Mouse (Mus musculus) liver, postnatal 0 days (tissue): ENCODE measurements at regions not wholly inside any gene's neighbourhood (a gene's known extent, or its start where the extent isn't known, plus 50 kb on each side); places are given as distances from the start of the nearest gene placed in this dataset.
"Not testable (repeated sequence)": the region's sequence is repeated elsewhere in the genome, so short reads cannot be mapped to it uniquely, and the experiment has no call there.

Experiments used
- ATAC-seq: fragments of 200-750 bp; cut with Nextera tagmentation; 2 replicates; pipeline ENCODE4 v1.8.0; 2017; ENCODE audit warnings: mild to moderate bottlenecking, moderate library complexity
- DNase-seq: peaks from one replicate; pipeline ENCODE4 v3.0.0-alpha.2; 2016
- H3K27ac ChIP-seq: fragments of 300-500 bp; sonication (generic); 2 replicates; pipeline ENCODE4 v1.5.1; 2014; ENCODE audit warnings: antibody characterized with exemption, moderate library complexity, mild to moderate bottlenecking, low read depth
- H3K27me3 ChIP-seq: fragments of 300-500 bp; sonication (generic); 2 replicates; pipeline ENCODE4 v1.6.1; 2014; ENCODE audit warnings: low read length, control low read depth, mixed read lengths; ENCODE audit not compliant: insufficient read depth
- H3K36me3 ChIP-seq: fragments of 300-500 bp; sonication (generic); replicated peaks from 2 replicates; pipeline ENCODE4 v1.6.1; 2014; ENCODE audit warnings: mild to moderate bottlenecking, control low read depth, low read length, moderate library complexity, mixed read lengths; ENCODE audit not compliant: insufficient read depth
- H3K4me1 ChIP-seq: fragments of 300-500 bp; sonication (generic); 2 replicates; pipeline ENCODE4 v1.6.1; 2014; ENCODE audit warnings: antibody characterized with exemption, mild to moderate bottlenecking, control low read depth; ENCODE audit not compliant: insufficient read depth
- H3K4me2 ChIP-seq: fragments of 300-500 bp; sonication (generic); 2 replicates; pipeline ENCODE4 v1.6.1; 2014; ENCODE audit warnings: low read depth, mild to moderate bottlenecking, low read length, moderate library complexity, mixed read lengths
- H3K4me3 ChIP-seq: fragments of 300-500 bp; sonication (generic); 2 replicates; pipeline ENCODE4 v1.5.1; 2014; ENCODE audit warnings: low read depth, low read length
- H3K9ac ChIP-seq: fragments of 300-500 bp; sonication (generic); replicated peaks from 2 replicates; pipeline ENCODE4 v1.6.1; 2014; ENCODE audit warnings: mild to moderate bottlenecking, moderate library complexity
- H3K9me3 ChIP-seq: fragments of 300-500 bp; sonication (generic); 2 replicates; pipeline ENCODE4 v1.6.1; 2016; ENCODE audit warnings: mild to moderate bottlenecking, control low read depth, low read length, mixed read lengths
- CTCF ChIP-seq: sonication (generic); IDR thresholded peaks from 2 replicates; pipeline ENCODE4 v1.5.1; 2016; ENCODE audit warnings: antibody characterized with exemption, low read depth
- EP300 ChIP-seq: IDR thresholded peaks from 2 replicates; pipeline ENCODE4 v1.6.1; 2016; ENCODE audit warnings: antibody characterized with exemption, low read depth, mild to moderate bottlenecking
- WGBS: fragments of 180-500 bp; shearing (Covaris S2); extraction: QIAGEN DNeasy Blood & Tissue Kit; methylation state at CpG from one replicate; pipeline ENCODE4 v1.1.7; 2014; ENCODE audit not compliant: insufficient replicate concordance; 5-methylcytosine and 5-hydroxymethylcytosine counted together

DNA sequence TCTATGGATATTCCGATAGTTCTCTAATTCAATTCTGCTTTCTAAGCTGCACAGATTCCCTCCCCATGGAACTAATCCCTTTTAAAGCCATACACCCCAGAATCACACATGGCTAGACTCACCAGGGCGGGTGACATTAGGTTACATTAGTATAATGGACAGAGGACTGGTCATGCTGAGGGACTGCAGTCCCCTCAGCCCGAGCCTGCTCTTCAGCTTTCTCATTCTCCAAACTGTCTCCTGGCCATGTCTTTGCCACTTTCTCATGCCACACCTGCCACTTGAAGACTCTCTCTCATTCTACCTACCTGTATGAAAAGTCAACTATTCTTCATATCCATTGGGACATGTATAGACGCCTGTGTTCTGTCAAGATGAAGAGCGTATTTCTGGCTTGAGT is 68.0 kb upstream of the Sh3gl3 start:
- H3K27ac ChIP-seq: no peak overlapping the region
- DNase-seq: no peak
- no peaks in the 10 kb centered on the region for H3K36me3 ChIP-seq
- no peaks in the 10 kb centered on the region for H3K9me3 ChIP-seq
- ATAC-seq: no peak
- TF ChIP-seq EP300 (no peak), CTCF (no peak)
- no peaks in the 10 kb centered on the region for H3K27me3 ChIP-seq
- H3K4me1 ChIP-seq: no peaks in the 10 kb centered on the region
- 74% methylated on average over 5 of the region's 5 CpGs for WGBS
- H3K4me2 ChIP-seq: no peak overlapping the region
- no peak overlapping the region for H3K4me3 ChIP-seq
- no peak overlapping the region for H3K9ac ChIP-seq

DNA sequence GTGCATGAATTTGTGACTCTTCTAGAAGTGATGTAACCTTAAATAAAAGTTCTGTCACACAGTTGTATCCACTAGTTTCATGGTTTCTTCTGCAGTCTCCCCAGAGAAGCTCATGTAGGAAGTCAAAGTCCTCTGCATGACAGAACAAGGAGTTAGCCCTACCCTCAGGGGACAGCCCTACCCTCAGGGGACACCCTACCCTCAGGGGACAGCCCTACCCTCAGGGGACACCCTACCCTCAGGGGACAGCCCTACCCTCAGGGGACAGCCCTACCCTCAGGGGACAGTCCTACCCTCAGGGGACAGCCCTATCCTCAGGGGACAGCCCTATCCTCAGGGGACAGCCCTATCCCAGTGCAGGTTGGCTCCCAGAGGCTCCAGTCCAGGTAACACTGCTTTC is 64.5 kb upstream of the Sh3gl3 start:
- H3K4me3 ChIP-seq, ATAC-seq, DNase-seq: not testable (repeated sequence)

DNA sequence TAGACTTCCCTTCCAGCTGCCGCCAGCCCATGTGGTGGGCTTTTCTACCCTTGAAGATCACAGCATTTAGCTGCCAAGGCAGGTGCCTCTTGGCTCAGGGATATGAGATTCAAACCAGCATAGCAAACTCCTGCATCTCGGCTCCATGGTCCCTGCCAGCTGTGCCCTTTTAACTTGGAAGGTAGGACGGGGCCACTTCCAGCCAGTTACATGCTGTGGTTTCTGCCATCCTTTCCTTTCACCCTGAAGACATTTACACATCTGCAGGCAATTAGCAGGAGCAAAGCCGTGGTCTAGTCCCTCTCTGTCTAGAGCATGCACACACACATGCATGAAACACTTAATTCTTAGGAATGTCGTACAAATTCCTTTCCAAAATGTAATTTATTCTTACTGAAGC is 64.1 kb upstream of the Sh3gl3 start:
- Histone ChIP-seq H3K27me3 (0 out of 2 replicates have a peak, but pooled peaks cover 3% of the 10 kb centered on the region), H3K36me3 (no peaks in the 10 kb centered on the region), H3K9ac (no peak overlapping the region), H3K9me3 (no peaks in the 10 kb centered on the region), H3K4me3 (no peak overlapping the region), H3K4me1 (no peaks in the 10 kb centered on the region), H3K4me2 (no peak overlapping the region), H3K27ac (no peak overlapping the region)
- ATAC-seq (no peak), DNase-seq (no peak)
- WGBS: 64% methylated on average over 5 of the region's 5 CpGs
- TF ChIP-seq EP300: no peak
- no peak for TF ChIP-seq CTCF

More for the DNA sequence above, 64.5 kb upstream of the Sh3gl3 start:
- not testable (repeated sequence) for H3K4me2 ChIP-seq, H3K36me3 ChIP-seq, H3K9ac ChIP-seq, H3K9me3 ChIP-seq, H3K4me1 ChIP-seq, H3K27me3 ChIP-seq, H3K27ac ChIP-seq

DNA sequence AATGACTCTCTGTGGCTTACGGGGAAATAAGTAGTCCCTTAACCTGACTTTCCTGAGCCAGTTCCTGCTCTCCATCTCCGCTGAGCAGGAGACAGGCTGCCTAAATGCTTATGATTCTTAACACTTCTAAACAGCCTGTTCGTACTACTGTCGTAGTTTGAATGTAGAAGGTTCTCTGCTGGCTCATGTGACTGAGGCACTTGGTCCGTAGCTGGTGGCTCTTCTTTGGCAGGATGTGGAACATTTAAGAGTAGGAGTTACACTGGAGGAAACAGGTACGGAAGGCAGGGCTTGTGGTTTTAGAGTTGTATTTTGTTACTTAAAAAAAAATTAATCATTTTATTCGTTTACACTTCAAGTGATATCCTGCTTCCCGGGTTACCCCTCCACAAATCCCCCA is 63.7 kb upstream of the Sh3gl3 start:
- WGBS: 61% methylated on average over 8 of the region's 8 CpGs
- Histone ChIP-seq H3K27ac (no peak overlapping the region), H3K4me2 (no peak overlapping the region), H3K36me3 (no peaks in the 10 kb centered on the region), H3K9me3 (no peaks in the 10 kb centered on the region), H3K4me1 (no peaks in the 10 kb centered on the region), H3K27me3 (0 out of 2 replicates have a peak, but pooled peaks cover 3% of the 10 kb centered on the region), H3K9ac (no peak overlapping the region), H3K4me3 (no peak overlapping the region)
- TF ChIP-seq EP300: no peak
- no peak for TF ChIP-seq CTCF
- ATAC-seq: no peak
- DNase-seq: no peak

DNA sequence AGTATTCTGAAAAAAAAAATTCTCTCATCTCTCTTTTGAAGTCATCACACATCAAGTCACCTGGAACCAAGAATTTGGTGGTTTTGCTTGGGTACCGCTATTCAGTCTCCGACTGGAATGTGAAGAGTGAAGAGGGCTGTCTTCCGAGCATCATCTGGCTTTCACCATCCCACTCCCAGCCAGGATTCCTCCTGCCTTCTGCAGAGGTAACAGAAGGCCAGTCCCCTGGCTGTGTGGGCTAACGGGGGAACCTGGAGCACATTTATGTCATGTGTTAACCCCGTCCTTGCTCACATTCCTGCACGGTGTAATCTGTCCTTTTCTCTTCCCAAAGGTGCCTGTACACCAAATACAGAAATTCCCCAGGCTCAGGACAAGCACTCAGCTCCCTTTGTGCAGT is 61.6 kb upstream of the Sh3gl3 start:
- Histone ChIP-seq H3K4me3 (no peak overlapping the region), H3K9me3 (no peaks in the 10 kb centered on the region), H3K4me1 (no peaks in the 10 kb centered on the region), H3K27me3 (0 out of 2 replicates have a peak, but pooled peaks cover 3% of the 10 kb centered on the region), H3K9ac (no peak overlapping the region), H3K27ac (no peak overlapping the region), H3K36me3 (no peaks in the 10 kb centered on the region), H3K4me2 (no peak overlapping the region)
- DNase-seq (no peak), ATAC-seq (no peak)
- no peak for TF ChIP-seq CTCF
- TF ChIP-seq EP300: no peak
- WGBS: 61% methylated on average over 6 of the region's 6 CpGs

DNA sequence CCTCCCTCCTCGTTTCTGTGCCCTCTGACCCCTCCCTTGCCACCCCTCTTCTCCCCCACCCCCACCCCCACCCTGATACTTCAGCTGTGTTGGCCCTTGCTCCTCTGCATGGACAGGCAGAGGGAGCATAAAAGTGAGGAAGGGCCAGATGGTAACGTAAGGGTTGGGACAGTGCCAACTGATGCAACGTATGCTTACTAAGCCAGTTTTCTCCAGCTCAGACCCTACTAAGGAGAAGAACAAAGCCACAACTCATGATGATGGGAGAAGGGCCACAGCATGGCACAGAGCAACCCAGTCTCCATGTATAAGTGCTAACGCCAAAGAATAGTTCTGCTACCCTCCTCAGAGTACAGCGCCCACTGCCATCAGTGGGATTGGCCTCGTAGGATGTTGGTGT is 58.0 kb upstream of the Sh3gl3 start:
- H3K27ac ChIP-seq: no peak overlapping the region
- TF ChIP-seq EP300 (no peak), CTCF (no peak)
- no peak overlapping the region for H3K4me2 ChIP-seq
- ATAC-seq (no peak), DNase-seq (no peak)
- 75% methylated on average over 6 of the region's 6 CpGs for WGBS
- H3K36me3 ChIP-seq: no peaks in the 10 kb centered on the region
- H3K27me3 ChIP-seq: 0 out of 2 replicates have a peak, but pooled peaks cover 7% of the 10 kb centered on the region
- no peak overlapping the region for H3K4me3 ChIP-seq
- no peaks in the 10 kb centered on the region for H3K9me3 ChIP-seq
- H3K4me1 ChIP-seq: no peaks in the 10 kb centered on the region
- no peak overlapping the region for H3K9ac ChIP-seq

DNA sequence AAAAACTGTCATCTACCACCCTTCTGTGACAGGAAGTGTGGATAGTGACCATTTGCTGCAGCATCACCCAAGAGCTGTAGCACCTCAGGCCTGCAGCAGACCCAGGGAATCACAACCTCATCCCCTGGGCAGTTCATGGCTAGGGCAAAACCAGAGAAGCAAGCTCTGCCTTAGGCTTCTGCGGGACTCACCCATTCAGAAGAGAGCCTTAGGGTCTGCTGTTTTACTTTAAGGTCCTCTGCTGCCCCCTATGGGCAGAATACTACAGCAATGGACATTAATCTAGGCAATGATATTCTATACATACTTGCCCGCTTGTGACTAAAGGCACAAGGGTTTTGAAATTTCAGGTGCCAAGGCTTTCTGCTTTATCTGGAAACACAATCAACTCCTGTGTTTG is 54.4 kb upstream of the Sh3gl3 start:
- ATAC-seq (no peak), DNase-seq (peak; percentile 58)
- no peaks in the 10 kb centered on the region for H3K4me1 ChIP-seq
- no peak overlapping the region for H3K27ac ChIP-seq
- WGBS: 6% methylated on average over 2 of the region's 2 CpGs
- no peaks in the 10 kb centered on the region for H3K36me3 ChIP-seq
- H3K4me2 ChIP-seq: no peak overlapping the region
- 0 out of 2 replicates have a peak, but pooled peaks cover 4% of the 10 kb centered on the region for H3K27me3 ChIP-seq
- TF ChIP-seq EP300: no peak
- peak; percentile 65 for TF ChIP-seq CTCF
- H3K4me3 ChIP-seq: no peak overlapping the region
- H3K9me3 ChIP-seq: no peaks in the 10 kb centered on the region
- no peak overlapping the region for H3K9ac ChIP-seq
